Mouse (Mus musculus): ENCODE measurements around the gene Stk11. TPM values are rescaled to one million over a fixed set of nuclear protein-coding genes. Genes with fewer than 3 reads are reported as not detected.

The Stk11 gene
- polyA plus RNA-seq, 1 experiment from 2014 or later: 27.1 TPM

GRCm38 (mm10) chr10:80146568-80147011, 31.0 kb downstream of the Stk11 start:
- no peak overlapping the region; the same call in 1 of the 2 replicates for H3K4me2 ChIP-seq (ENCODE audit: low read depth, severe bottlenecking)
- no peaks in the 10 kb centered on the region for H3K27me3 ChIP-seq (ENCODE audit: control insufficient read depth, insufficient read depth, low read length)
- no peaks in the 10 kb centered on the region for H3K9me3 ChIP-seq (ENCODE audit: control insufficient read depth, low read length)
- 71% methylated on average over 4 of the region's 4 CpGs for WGBS
- peaks cover 21% of the 10 kb centered on the region for H3K36me3 ChIP-seq (ENCODE audit: control insufficient read depth, insufficient read depth, low read length)
- no peak overlapping the region for H3K9ac ChIP-seq (ENCODE audit: low read length)
- DNase-seq (ENCODE audit: low spot score): no peak
- H3K4me3 ChIP-seq (ENCODE audit: low read depth, low read length): 0 out of 2 replicates have a peak overlapping the region, but pooled peaks have one; percentile 3
- H3K27ac ChIP-seq (replicated peaks; ENCODE audit: low read depth, low read length): no peak overlapping the region; the same call in 1 of the 2 replicates
- H3K4me1 ChIP-seq (ENCODE audit: control insufficient read depth, insufficient read depth, low read length): peaks cover 14% of the 10 kb centered on the region; the same call in 1 of the 2 replicates
- no peak for ATAC-seq (ENCODE audit: insufficient number of reproducible peaks, low FRiP score, low TSS enrichment, low read depth)

- no peak for DNase-seq (ENCODE audit: low spot score)
- Histone ChIP-seq H3K4me1 (ENCODE audit: control insufficient read depth, insufficient read depth, low read length) (peaks cover 18% of the 10 kb centered on the region), H3K27ac (replicated peaks; ENCODE audit: low read depth, low read length) (no peak overlapping the region; the same call in 1 of the 2 replicates), H3K27me3 (ENCODE audit: control insufficient read depth, insufficient read depth, low read length) (no peaks in the 10 kb centered on the region), H3K9ac (ENCODE audit: low read length) (no peak overlapping the region), H3K9me3 (ENCODE audit: control insufficient read depth, low read length) (no peaks in the 10 kb centered on the region), H3K4me2 (ENCODE audit: low read depth, severe bottlenecking) (peak overlapping the region; percentile 59; the same call in 1 of the 2 replicates), H3K4me3 (ENCODE audit: low read depth, low read length) (peak overlapping the region; percentile 99; the same call in 1 of the 2 replicates), H3K36me3 (ENCODE audit: control insufficient read depth, insufficient read depth, low read length) (peaks cover 22% of the 10 kb centered on the region)
- 77% methylated on average over 5 of the region's 5 CpGs for WGBS
- ATAC-seq (ENCODE audit: insufficient number of reproducible peaks, low FRiP score, low TSS enrichment, low read depth): no peak
These were observed 31.6 kb downstream of the Stk11 start for GRCm38 (mm10) chr10:80147146-80147718.

- Histone ChIP-seq H3K27me3 (ENCODE audit: control insufficient read depth, insufficient read depth, low read length) (no peaks in the 10 kb centered on the region), H3K9ac (ENCODE audit: low read length) (peak within 1 kb of the TSS; percentile 95), H3K4me3 (ENCODE audit: low read depth, low read length) (peak within 1 kb of the TSS; percentile 99), H3K36me3 (ENCODE audit: control insufficient read depth, insufficient read depth, low read length) (peaks cover 29% of the 10 kb centered on the region), H3K27ac (replicated peaks; ENCODE audit: low read depth, low read length) (peak within 1 kb of the TSS; percentile 99), H3K9me3 (ENCODE audit: control insufficient read depth, low read length) (no peaks in the 10 kb centered on the region), H3K4me2 (ENCODE audit: low read depth, severe bottlenecking) (peak within 1 kb of the TSS; percentile 59), H3K4me1 (ENCODE audit: control insufficient read depth, insufficient read depth, low read length) (peaks cover 23% of the 10 kb centered on the region)
- peak; percentile 82 for DNase-seq (ENCODE audit: low spot score)
- ATAC-seq (ENCODE audit: insufficient number of reproducible peaks, low FRiP score, low TSS enrichment, low read depth): peak; percentile 48
- WGBS: 1% methylated on average over 32 of the region's 42 CpGs
These were observed 32.4 kb downstream of the Stk11 start, which contains the start of gene Midn for GRCm38 (mm10) chr10:80147719-80148601. Gene Midn, plus strand, starts transcription at chr10:80148272.

- Histone ChIP-seq H3K36me3 (ENCODE audit: control insufficient read depth, insufficient read depth, low read length) (peaks cover 37% of the 10 kb centered on the region), H3K9ac (ENCODE audit: low read length) (peak overlapping the region; percentile 95), H3K27me3 (ENCODE audit: control insufficient read depth, insufficient read depth, low read length) (no peaks in the 10 kb centered on the region), H3K9me3 (ENCODE audit: control insufficient read depth, low read length) (no peaks in the 10 kb centered on the region), H3K4me2 (ENCODE audit: low read depth, severe bottlenecking) (peak overlapping the region; percentile 59), H3K4me1 (ENCODE audit: control insufficient read depth, insufficient read depth, low read length) (peaks cover 30% of the 10 kb centered on the region), H3K4me3 (ENCODE audit: low read depth, low read length) (peak overlapping the region; percentile 99), H3K27ac (replicated peaks; ENCODE audit: low read depth, low read length) (peak overlapping the region; percentile 99)
- WGBS: under 1% methylated on average over 56 of the region's 57 CpGs
- DNase-seq (ENCODE audit: low spot score) (peak; percentile 95), ATAC-seq (ENCODE audit: insufficient number of reproducible peaks, low FRiP score, low TSS enrichment, low read depth) (peak; percentile 19)
These were observed 33.1 kb downstream of the Stk11 start for GRCm38 (mm10) chr10:80148610-80149290.

GRCm38 (mm10) chr10:80149291-80150225, 34.0 kb downstream of the Stk11 start:
- no peaks in the 10 kb centered on the region for H3K9me3 ChIP-seq (ENCODE audit: control insufficient read depth, low read length)
- peaks cover 37% of the 10 kb centered on the region for H3K4me1 ChIP-seq (ENCODE audit: control insufficient read depth, insufficient read depth, low read length)
- peak overlapping the region; percentile 99 for H3K4me3 ChIP-seq (ENCODE audit: low read depth, low read length)
- peak overlapping the region; percentile 99 for H3K27ac ChIP-seq (replicated peaks; ENCODE audit: low read depth, low read length)
- DNase-seq (ENCODE audit: low spot score) (peak; percentile 99), ATAC-seq (ENCODE audit: insufficient number of reproducible peaks, low FRiP score, low TSS enrichment, low read depth) (peak; percentile 72)
- no peaks in the 10 kb centered on the region for H3K27me3 ChIP-seq (ENCODE audit: control insufficient read depth, insufficient read depth, low read length)
- WGBS: under 1% methylated on average over 81 of the region's 88 CpGs
- H3K4me2 ChIP-seq (ENCODE audit: low read depth, severe bottlenecking): peak overlapping the region; percentile 95
- H3K9ac ChIP-seq (ENCODE audit: low read length): peak overlapping the region; percentile 100
- H3K36me3 ChIP-seq (ENCODE audit: control insufficient read depth, insufficient read depth, low read length): peaks cover 38% of the 10 kb centered on the region

- no peaks in the 10 kb centered on the region for H3K9me3 ChIP-seq (ENCODE audit: control insufficient read depth, low read length)
- H3K27ac ChIP-seq (replicated peaks; ENCODE audit: low read depth, low read length): peak overlapping the region; percentile 98
- DNase-seq (ENCODE audit: low spot score) (peak; percentile 93), ATAC-seq (ENCODE audit: insufficient number of reproducible peaks, low FRiP score, low TSS enrichment, low read depth) (no peak)
- H3K4me1 ChIP-seq (ENCODE audit: control insufficient read depth, insufficient read depth, low read length): peaks cover 44% of the 10 kb centered on the region
- peaks cover 39% of the 10 kb centered on the region for H3K36me3 ChIP-seq (ENCODE audit: control insufficient read depth, insufficient read depth, low read length)
- peak overlapping the region; percentile 99 for H3K4me3 ChIP-seq (ENCODE audit: low read depth, low read length)
- H3K4me2 ChIP-seq (ENCODE audit: low read depth, severe bottlenecking): peak overlapping the region; percentile 95
- peak overlapping the region; percentile 100 for H3K9ac ChIP-seq (ENCODE audit: low read length)
- 1% methylated on average over 49 of the region's 71 CpGs for WGBS
- no peaks in the 10 kb centered on the region for H3K27me3 ChIP-seq (ENCODE audit: control insufficient read depth, insufficient read depth, low read length)
These were observed 34.9 kb downstream of the Stk11 start for GRCm38 (mm10) chr10:80150226-80151210.

All from limb, embryonic 11.5 days (tissue).